Mouse (Mus musculus): Measurements from ENCODE around the gene Mmp28. TPM values are rescaled to one million over a fixed set of nuclear protein-coding genes. Genes with fewer than 3 reads are reported as not detected.

Mmp28 gene
- polyA plus RNA-seq (2014; fragmentation: Nextera tagmentation; extraction: Ambion mirVana) = 0.71 and 0.88 TPM in 2 replicates

GRCm38 (mm10) chr11:83462711-83463244 lies at the start of gene Mmp28:
TSS of gene Mmp28 (minus strand) at chr11:83463071.
- Histone ChIP-seq H3K4me2 (peak within 1 kb of the TSS; percentile 96), H3K4me1 (replicated peaks; ENCODE audit: control insufficient read depth, insufficient read depth, low read length) (peaks cover 6% of the 10 kb centered on the region), H3K27me3 (replicated peaks; ENCODE audit: control insufficient read depth, insufficient read depth, low read length) (peaks cover 43% of the 10 kb centered on the region), H3K27ac (ENCODE audit: low read depth, low read length) (no peak within 1 kb of the TSS), H3K36me3 (ENCODE audit: control insufficient read depth, insufficient read depth, low read length) (no peaks in the 10 kb centered on the region), H3K9ac (ENCODE audit: low read depth, low read length) (peak within 1 kb of the TSS; percentile 55), H3K4me3 (ENCODE audit: low read depth, low read length) (peak within 1 kb of the TSS; percentile 68), H3K9me3 (ENCODE audit: control insufficient read depth, low read length) (no peaks in the 10 kb centered on the region)
- under 1% methylated on average over 42 of the region's 42 CpGs for WGBS
- ATAC-seq (replicated peaks; ENCODE audit: low FRiP score) = no peak
- peak; percentile 55 for DNase-seq (ENCODE audit: low spot score)

GRCm38 (mm10) chr11:83509521-83509920 lies 46.6 kb upstream of the Mmp28 start:
- no peak overlapping the region for H3K4me2 ChIP-seq
- ATAC-seq (replicated peaks; ENCODE audit: low FRiP score) = no peak

GRCm38 (mm10) chr11:83504308-83504707 lies 41.4 kb upstream of the Mmp28 start:
- 93% methylated on average over 5 of the region's 5 CpGs for WGBS
- DNase-seq (ENCODE audit: low spot score) = no peak
- Histone ChIP-seq H3K27ac (ENCODE audit: low read depth, low read length) (no peak overlapping the region), H3K9ac (ENCODE audit: low read depth, low read length) (no peak overlapping the region), H3K27me3 (replicated peaks; ENCODE audit: control insufficient read depth, insufficient read depth, low read length) (no peaks in the 10 kb centered on the region), H3K9me3 (ENCODE audit: control insufficient read depth, low read length) (no peaks in the 10 kb centered on the region), H3K4me1 (replicated peaks; ENCODE audit: control insufficient read depth, insufficient read depth, low read length) (no peaks in the 10 kb centered on the region), H3K36me3 (ENCODE audit: control insufficient read depth, insufficient read depth, low read length) (peaks cover 32% of the 10 kb centered on the region), H3K4me2 (no peak overlapping the region), H3K4me3 (ENCODE audit: low read depth, low read length) (no peak overlapping the region)
- ATAC-seq (replicated peaks; ENCODE audit: low FRiP score) = no peak

More at GRCm38 (mm10) chr11:83509521-83509920, 46.6 kb upstream of the Mmp28 start:
- Histone ChIP-seq H3K27ac (ENCODE audit: low read depth, low read length) (no peak overlapping the region), H3K4me3 (ENCODE audit: low read depth, low read length) (no peak overlapping the region), H3K4me1 (replicated peaks; ENCODE audit: control insufficient read depth, insufficient read depth, low read length) (no peaks in the 10 kb centered on the region), H3K9ac (ENCODE audit: low read depth, low read length) (no peak overlapping the region), H3K36me3 (ENCODE audit: control insufficient read depth, insufficient read depth, low read length) (peaks cover 7% of the 10 kb centered on the region; the same call in 1 of the 2 replicates), H3K9me3 (ENCODE audit: control insufficient read depth, low read length) (no peaks in the 10 kb centered on the region), H3K27me3 (replicated peaks; ENCODE audit: control insufficient read depth, insufficient read depth, low read length) (no peaks in the 10 kb centered on the region)
- DNase-seq (ENCODE audit: low spot score) = no peak

- no peak overlapping the region for H3K9ac ChIP-seq (ENCODE audit: low read depth, low read length)
- H3K27ac ChIP-seq (ENCODE audit: low read depth, low read length) = no peak overlapping the region
- peaks cover 10% of the 10 kb centered on the region for H3K36me3 ChIP-seq (ENCODE audit: control insufficient read depth, insufficient read depth, low read length)
- H3K9me3 ChIP-seq (ENCODE audit: control insufficient read depth, low read length) = no peaks in the 10 kb centered on the region
- H3K4me3 ChIP-seq (ENCODE audit: low read depth, low read length) = no peak overlapping the region
- DNase-seq (ENCODE audit: low spot score) (no peak), ATAC-seq (replicated peaks; ENCODE audit: low FRiP score) (no peak)
- H3K4me1 ChIP-seq (replicated peaks; ENCODE audit: control insufficient read depth, insufficient read depth, low read length) = no peaks in the 10 kb centered on the region
- H3K27me3 ChIP-seq (replicated peaks; ENCODE audit: control insufficient read depth, insufficient read depth, low read length) = no peaks in the 10 kb centered on the region
- no peak overlapping the region for H3K4me2 ChIP-seq
- 89% methylated on average over 2 of the region's 2 CpGs for WGBS
These were observed 32.7 kb upstream of the Mmp28 start for GRCm38 (mm10) chr11:83495571-83495970.

- H3K4me1 ChIP-seq (replicated peaks; ENCODE audit: control insufficient read depth, insufficient read depth, low read length) = no peaks in the 10 kb centered on the region
- whole genome bisulfite sequencing = 81% methylated on average over 4 of the region's 4 CpGs
- H3K4me3 ChIP-seq (ENCODE audit: low read depth, low read length) = no peak overlapping the region
- no peak overlapping the region for H3K9ac ChIP-seq (ENCODE audit: low read depth, low read length)
- H3K36me3 ChIP-seq (ENCODE audit: control insufficient read depth, insufficient read depth, low read length) = peaks cover 19% of the 10 kb centered on the region
- no peak overlapping the region for H3K27ac ChIP-seq (ENCODE audit: low read depth, low read length)
- no peaks in the 10 kb centered on the region for H3K27me3 ChIP-seq (replicated peaks; ENCODE audit: control insufficient read depth, insufficient read depth, low read length)
- ATAC-seq (replicated peaks; ENCODE audit: low FRiP score) (no peak), DNase-seq (ENCODE audit: low spot score) (no peak)
- no peak overlapping the region for H3K4me2 ChIP-seq
- H3K9me3 ChIP-seq (ENCODE audit: control insufficient read depth, low read length) = no peaks in the 10 kb centered on the region
These were observed 28.6 kb upstream of the Mmp28 start for GRCm38 (mm10) chr11:83491488-83491887.

- DNase-seq (ENCODE audit: low spot score) (peak; percentile 62), ATAC-seq (replicated peaks; ENCODE audit: low FRiP score) (peak; percentile 77)
- Histone ChIP-seq H3K9ac (ENCODE audit: low read depth, low read length) (peak overlapping the region; percentile 91), H3K27me3 (replicated peaks; ENCODE audit: control insufficient read depth, insufficient read depth, low read length) (no peaks in the 10 kb centered on the region), H3K9me3 (ENCODE audit: control insufficient read depth, low read length) (no peaks in the 10 kb centered on the region), H3K4me2 (peak overlapping the region; percentile 93), H3K4me1 (replicated peaks; ENCODE audit: control insufficient read depth, insufficient read depth, low read length) (peaks cover 11% of the 10 kb centered on the region), H3K4me3 (ENCODE audit: low read depth, low read length) (peak overlapping the region; percentile 91), H3K27ac (ENCODE audit: low read depth, low read length) (peak overlapping the region; percentile 91), H3K36me3 (ENCODE audit: control insufficient read depth, insufficient read depth, low read length) (peaks cover 3% of the 10 kb centered on the region; the same call in 1 of the 2 replicates)
- WGBS = under 1% methylated on average over 51 of the region's 52 CpGs
These were observed 10.6 kb upstream of the Mmp28 start for GRCm38 (mm10) chr11:83473235-83474016.

- Histone ChIP-seq H3K4me3 (ENCODE audit: low read depth, low read length) (peak within 1 kb of the TSS; percentile 91), H3K27me3 (replicated peaks; ENCODE audit: control insufficient read depth, insufficient read depth, low read length) (no peaks in the 10 kb centered on the region), H3K36me3 (ENCODE audit: control insufficient read depth, insufficient read depth, low read length) (peaks cover 3% of the 10 kb centered on the region; the same call in 1 of the 2 replicates), H3K4me2 (peak within 1 kb of the TSS; percentile 93), H3K9ac (ENCODE audit: low read depth, low read length) (peak within 1 kb of the TSS; percentile 91), H3K27ac (ENCODE audit: low read depth, low read length) (peak within 1 kb of the TSS; percentile 91), H3K9me3 (ENCODE audit: control insufficient read depth, low read length) (no peaks in the 10 kb centered on the region), H3K4me1 (replicated peaks; ENCODE audit: control insufficient read depth, insufficient read depth, low read length) (peaks cover 11% of the 10 kb centered on the region)
- ATAC-seq (replicated peaks; ENCODE audit: low FRiP score) (peak; percentile 97), DNase-seq (ENCODE audit: low spot score) (peak; percentile 97)
- WGBS = under 1% methylated on average over 66 of the region's 66 CpGs
These were observed 9.7 kb upstream of the Mmp28 start, which contains the start of gene Taf15 for GRCm38 (mm10) chr11:83472324-83473234. TSS of gene Taf15 (plus strand) at chr11:83473086.

- Histone ChIP-seq H3K9ac (ENCODE audit: low read depth, low read length) (peak overlapping the region; percentile 70), H3K9me3 (ENCODE audit: control insufficient read depth, low read length) (no peaks in the 10 kb centered on the region), H3K27me3 (replicated peaks; ENCODE audit: control insufficient read depth, insufficient read depth, low read length) (no peaks in the 10 kb centered on the region), H3K27ac (ENCODE audit: low read depth, low read length) (peak overlapping the region; percentile 63), H3K4me3 (ENCODE audit: low read depth, low read length) (peak overlapping the region; percentile 91; the same call in 1 of the 2 replicates), H3K36me3 (ENCODE audit: control insufficient read depth, insufficient read depth, low read length) (peaks cover under 1% of the 10 kb centered on the region; the same call in 1 of the 2 replicates), H3K4me1 (replicated peaks; ENCODE audit: control insufficient read depth, insufficient read depth, low read length) (peaks cover 11% of the 10 kb centered on the region), H3K4me2 (peak overlapping the region; percentile 79)
- WGBS = 85% methylated on average over 2 of the region's 2 CpGs
- ATAC-seq (replicated peaks; ENCODE audit: low FRiP score) (no peak), DNase-seq (ENCODE audit: low spot score) (no peak)
These were observed 8.9 kb upstream of the Mmp28 start for GRCm38 (mm10) chr11:83471766-83472165.

All from liver, embryonic 11.5 days (tissue).